Mouse (Mus musculus) skeletal muscle tissue, adult 2 months (tissue): ENCODE results near the gene Rnaset2b.
"Not testable (repeated sequence)": the region's sequence is repeated elsewhere in the genome, so short reads cannot be mapped to it uniquely, and the experiment has no call there.

Experiments
- DNase-seq: peaks from one replicate; pipeline ENCODE4 v3.0.0-alpha.2; 2012; ENCODE audit warnings: low read depth, low spot score

Rnaset2b gene

DNA sequence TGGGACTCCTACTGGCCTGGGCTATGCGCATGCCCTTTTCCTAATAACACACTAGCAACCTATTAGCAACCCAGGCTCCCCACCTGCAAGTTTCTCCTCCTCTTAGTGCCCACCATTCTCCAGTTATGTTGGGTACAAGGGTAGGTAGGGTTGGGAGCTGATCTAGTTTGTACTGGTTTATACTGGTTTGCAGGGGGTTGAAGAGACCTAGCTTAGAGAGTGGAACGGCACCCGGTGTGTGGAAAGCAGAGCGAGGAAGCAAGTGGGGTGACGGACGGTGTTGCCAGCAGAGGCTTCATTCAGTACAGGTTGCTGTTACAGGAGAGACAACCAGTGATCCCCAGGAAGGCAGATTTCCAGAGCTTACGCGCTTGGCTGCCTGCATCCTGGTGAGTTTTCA, at the start of gene Rnaset2b:
TSS of gene Rnaset2b (plus strand) at position 301 of the 400 bp plus-strand sequence.
- DNase-seq = not testable (repeated sequence)

GRCm38 (mm10) chr17:6931625-6932024, 38.8 kb upstream of the Rnaset2b start:
- not testable (repeated sequence) for DNase-seq

DNA sequence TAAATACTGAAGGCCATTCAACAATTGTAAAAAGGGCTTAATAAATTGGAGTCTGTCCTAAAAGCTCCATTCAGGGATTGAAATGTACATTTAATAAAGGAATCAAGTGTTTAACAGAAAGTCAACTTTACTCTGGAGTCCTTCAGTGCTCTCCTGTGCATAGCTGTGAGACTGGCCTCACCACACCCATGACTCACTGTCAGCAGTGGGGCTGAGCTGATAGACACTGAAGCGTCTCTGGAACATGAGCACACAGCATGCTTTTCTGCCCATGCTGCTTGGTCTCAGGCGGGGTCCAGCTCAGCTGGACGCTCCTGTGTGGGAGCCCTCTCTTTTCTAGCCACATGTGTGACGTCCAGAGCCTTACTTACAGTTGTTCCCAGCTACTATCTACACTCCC, 27.9 kb upstream of the Rnaset2b start:
- not testable (repeated sequence) for DNase-seq

- DNase-seq = not testable (repeated sequence)
Measured at GRCm38 (mm10) chr17:6947637-6947983, 22.8 kb upstream of the Rnaset2b start.

- DNase-seq = peak; percentile 43
Measured at GRCm38 (mm10) chr17:6947984-6948768, 22.3 kb upstream of the Rnaset2b start, which contains the start of gene Rsph3b. Gene Rsph3b (minus strand): TSS chr17:6948682.

DNA sequence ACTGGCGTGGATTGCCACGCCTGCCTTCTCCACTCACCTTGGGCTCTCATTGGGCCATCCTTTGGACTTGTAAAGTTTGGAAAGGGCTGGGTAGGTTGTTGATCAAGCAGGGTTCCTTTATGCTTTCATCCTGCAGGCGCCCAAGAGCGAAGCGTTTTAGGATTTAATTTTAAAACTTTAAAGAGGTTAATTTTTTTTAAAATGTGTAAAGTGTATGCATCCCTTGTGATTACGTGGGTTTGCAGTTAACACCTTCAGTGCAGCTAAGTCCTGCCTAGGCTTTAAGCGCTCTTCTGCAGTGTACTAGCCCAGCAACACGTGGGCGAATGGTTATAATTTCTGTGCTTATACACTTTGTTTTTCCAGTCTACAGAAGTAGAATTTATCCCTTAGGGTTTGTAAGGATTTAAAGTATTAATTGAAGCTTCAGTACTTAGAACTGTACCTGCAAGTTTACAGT, 21.6 kb upstream of the Rnaset2b start:
- DNase-seq = not testable (repeated sequence)

DNA sequence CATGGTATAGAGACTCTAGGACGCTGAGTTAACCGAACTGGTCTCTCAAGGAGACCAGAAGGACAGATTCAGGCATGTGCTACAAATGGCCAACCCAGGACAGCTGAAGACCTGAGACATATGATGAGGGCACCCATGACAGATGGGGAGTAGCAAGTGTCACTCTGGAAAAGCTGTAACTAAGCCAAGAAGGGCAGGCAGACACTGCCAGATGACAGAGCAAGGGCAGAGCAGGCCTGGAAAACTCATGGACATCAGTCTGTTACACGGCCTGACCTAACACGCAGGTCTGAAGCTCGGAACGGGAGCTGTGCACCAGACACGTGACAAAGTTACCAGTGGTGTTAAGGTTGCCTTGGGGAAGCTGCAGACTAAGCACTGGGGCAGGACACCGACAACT, 11.6 kb upstream of the Rnaset2b start:
- peak; percentile 70 for DNase-seq

- DNase-seq = not testable (repeated sequence)
Measured at GRCm38 (mm10) chr17:6959543-6960259, 10.7 kb upstream of the Rnaset2b start.

DNA sequence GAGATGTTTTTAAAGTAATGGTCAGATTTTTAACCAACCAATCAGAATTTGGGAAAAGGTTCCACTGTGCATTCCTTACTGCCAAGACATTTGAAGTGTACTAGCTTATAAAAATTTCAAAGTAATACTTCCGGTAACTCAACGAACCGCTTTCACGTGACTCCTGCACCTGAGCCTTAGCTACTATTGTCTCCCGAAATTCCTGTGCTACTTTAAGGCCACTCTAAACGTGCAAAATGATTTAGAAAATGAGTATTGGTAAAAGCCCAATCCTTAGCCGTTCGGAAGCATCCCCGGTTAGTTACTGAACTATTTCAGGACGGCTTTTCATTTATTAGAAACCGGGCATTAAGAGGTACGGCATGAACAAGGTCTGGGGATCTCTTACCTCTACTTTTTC, 10.1 kb upstream of the Rnaset2b start:
- DNase-seq = not testable (repeated sequence)

GRCm38 (mm10) chr17:6960776-6961175, 9.7 kb upstream of the Rnaset2b start, which contains the start of gene Tagap1:
Gene Tagap1 (minus strand): TSS chr17:6961156.
- not testable (repeated sequence) for DNase-seq

DNA sequence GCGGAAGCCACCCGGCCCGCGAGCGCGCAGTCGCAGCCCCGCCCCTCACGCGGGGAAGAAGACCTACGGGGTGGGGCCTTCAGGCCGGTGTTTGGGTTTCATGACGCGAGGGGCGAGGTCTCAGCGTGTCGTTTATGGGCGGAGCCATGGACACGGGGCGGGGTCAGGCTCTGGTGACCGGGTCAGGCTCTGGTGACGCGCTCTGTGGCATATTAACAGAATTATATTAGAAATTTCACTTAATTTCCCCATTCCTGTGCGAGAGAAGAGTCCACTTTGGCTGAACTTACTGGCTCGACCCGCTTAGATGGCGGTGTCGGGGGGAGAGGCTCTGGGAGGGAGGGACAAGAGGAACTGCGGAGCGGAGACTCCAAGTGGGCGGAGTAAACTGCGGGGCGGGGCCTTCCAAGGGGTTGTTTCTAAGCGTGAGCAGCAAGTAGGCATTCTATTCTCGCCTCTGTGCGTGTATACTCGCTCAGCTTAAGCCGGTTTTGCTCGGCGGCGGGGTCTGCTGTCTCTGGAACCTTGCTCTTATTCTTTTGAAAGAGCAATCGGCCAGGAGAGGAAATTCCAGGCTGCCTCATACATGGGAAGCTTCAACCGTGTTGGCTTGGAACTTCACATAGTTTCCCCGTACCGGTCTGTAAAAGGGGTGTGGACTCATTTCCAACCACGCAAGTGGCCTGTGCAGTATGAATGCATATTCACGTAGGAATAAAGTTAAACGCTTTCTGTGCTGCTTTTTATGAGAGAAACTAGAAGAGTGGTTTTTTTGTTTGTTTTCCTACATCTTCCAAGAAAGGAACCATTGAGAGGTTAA, 9.0 kb upstream of the Rnaset2b start:
- DNase-seq = not testable (repeated sequence)

GRCm38 (mm10) chr17:6962339-6962738, 8.1 kb upstream of the Rnaset2b start:
- not testable (repeated sequence) for DNase-seq

DNA sequence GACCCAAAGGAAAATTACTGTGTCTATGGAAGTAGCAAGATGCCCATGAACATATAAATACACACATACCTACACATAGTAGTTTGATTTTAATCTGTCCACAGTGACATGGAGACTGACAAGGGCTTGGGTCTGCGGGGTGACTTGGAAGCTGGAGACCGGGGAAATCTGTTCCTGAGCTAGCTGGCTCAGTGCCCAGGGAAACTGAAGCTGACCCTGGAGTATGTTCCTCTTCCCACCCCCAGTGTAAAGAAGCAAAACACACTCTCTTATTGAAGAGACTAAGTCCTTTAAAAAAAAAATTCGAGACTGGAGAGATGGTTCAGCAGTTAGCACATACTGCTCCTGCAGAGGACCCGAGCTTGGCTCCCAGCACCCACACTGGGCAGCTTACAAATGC, 7.5 kb upstream of the Rnaset2b start:
- DNase-seq = peak; percentile 22

- not testable (repeated sequence) for DNase-seq
Measured at GRCm38 (mm10) chr17:6965364-6965763, 5.1 kb upstream of the Rnaset2b start.

DNA sequence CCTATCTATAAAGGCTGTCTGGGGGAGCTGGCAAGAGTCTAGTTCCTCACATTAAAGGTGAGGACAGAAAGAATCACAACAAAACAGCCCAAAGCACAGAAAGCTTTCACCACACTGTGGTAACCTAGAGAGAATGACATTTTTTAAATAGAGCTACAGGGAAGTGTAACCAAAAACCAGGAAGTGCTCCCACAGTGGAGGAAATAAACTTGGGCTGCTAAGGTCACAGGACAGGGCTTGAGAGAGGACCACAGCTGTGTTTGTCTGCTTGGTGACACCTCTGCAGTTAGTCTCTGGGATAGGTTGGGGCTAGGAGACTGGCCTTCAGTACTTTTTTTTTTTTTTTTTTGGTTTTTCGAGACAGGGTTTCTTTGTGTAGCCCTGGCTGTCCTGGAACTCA, 2.8 kb upstream of the Rnaset2b start:
- not testable (repeated sequence) for DNase-seq

DNA sequence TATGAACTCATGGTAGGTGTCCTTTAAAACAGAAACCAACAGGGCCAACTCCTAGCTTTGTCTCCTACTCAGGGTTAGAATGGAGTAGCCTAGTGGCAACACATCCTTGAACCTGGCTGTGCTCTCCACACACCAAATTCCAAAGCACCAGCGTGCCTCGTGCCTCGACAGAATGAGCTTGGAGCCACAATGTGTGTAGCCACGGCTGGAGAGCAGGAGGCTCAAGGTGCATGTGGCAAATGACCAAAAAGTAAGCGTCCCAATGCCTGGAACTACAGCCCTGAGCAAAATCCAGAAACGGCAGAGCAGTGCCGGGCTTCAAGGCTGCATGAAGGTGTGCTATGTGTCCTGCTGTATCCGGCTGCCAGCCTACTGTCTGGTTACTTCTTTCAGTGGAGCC, 804 bp downstream of the Rnaset2b start:
- not testable (repeated sequence) for DNase-seq

DNA sequence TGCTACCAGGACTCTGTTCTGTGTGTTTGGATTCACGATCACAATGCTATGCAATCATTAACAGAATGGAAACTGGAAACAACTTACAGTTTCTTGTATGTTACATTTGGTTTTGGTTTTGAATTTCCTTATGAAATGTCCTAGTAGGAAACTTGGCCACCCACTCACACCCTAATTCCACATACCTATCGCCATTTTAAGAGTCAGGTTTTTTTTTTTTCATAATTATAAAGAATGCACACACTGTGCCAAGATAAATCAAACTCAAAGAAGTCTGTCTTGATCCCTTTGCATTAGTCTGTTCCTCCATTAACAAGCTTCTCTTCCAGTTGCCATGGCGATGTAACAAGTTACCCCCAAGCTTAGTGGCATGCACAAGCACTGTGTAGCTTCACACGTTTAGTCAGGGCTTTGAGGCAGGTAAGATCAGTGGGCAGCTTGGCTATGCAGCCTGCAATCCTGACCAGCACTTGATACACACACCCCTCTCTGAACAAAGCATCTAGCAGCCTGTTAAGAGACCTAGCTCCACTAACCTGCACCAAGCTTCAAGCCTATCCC, 2.5 kb downstream of the Rnaset2b start:
- DNase-seq = not testable (repeated sequence)

DNA sequence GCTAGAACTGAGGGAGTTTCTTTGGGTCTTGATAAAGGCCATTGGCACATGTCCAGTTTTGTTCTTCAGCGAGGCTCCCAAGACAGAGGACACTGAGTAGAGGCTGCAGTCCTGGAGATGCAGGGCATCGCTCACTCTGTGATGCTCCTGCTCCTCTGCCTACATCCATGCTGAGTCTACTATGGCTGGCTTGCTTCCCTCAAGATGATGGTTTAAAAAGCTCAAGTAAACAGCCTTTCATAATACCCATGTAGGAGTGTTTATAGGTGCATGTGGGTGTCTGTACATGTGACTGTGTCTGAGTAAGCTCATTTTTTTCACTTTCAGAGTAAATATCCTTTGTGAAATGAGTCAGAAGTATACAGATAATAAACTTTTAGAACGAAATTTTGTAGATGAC, 4.6 kb downstream of the Rnaset2b start:
- DNase-seq = not testable (repeated sequence)

DNA sequence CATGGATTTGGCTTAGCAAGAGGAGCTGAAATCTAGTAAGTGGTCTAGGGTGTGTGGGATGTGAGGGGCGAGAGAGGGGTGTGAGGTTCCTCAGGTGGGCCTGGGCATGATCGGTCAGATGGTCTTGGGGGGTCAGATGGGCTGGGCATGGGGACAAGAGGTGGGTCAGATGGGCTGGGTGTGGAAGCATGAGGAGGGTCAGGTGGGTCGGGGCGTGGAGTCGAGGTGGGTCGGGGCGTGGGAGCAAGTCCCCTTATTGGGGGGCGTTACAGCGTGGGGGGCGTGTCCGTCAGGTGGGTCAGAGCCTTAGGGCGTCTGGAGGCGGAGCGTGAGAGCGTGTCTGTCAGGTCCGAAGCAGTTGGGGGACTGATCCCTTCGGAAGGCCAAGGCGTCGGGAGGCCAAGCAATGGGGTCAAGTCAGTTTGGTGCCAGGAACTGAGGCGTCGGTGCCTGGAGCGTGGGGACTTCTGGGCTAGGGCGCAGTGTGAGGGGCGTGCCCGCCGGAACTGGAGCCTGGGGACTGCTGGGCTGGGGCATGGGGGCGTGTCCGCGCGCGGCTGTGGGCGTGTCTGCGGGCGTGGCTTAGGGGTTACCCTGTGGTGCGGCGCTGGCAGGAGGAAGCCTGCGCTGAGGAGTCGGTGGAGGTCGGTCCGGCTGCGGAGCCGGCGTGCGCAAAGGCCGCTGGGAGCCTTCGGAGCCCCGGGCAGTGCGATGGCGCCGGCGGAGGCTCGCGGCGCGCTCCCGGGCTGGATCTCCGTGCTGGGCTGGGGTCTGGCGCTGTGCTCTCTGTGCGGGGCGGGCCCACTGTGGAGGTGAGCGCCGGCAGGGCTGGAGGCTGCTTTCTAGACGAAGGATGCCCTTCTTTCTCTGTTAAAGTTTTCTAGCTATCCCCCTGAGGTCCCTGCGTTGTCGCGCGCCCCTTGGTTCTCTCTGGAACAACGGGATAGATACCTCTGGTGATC, 8.1 kb downstream of the Rnaset2b start, which contains the start of gene Gm49721:
TSS of gene Gm49721 (plus strand) at position 618 of the 962 bp plus-strand sequence.
- DNase-seq = not testable (repeated sequence)

DNA sequence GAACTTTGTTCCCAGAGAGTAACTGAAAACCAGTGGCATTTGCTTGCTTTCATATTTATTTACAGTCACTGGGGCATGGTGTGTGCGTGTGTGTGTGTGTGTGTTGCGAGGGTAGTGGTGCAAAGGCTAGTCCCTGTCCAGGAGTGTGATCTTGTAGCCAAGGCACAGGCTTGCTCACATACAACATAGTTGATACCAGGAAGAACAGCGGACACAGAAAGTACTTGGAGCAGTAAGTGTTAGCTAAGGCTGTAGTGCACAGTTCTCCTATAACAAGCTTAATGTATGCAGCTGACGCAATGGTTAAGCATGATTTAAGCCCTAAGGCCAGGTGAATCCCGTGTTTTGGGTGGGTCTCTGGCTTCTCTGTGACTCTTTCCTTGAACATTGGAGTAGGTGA, 8.9 kb downstream of the Rnaset2b start:
- peak; percentile 18 for DNase-seq
